Mouse (Mus musculus) gastrocnemius, postnatal 36 days (tissue): ENCODE measurements at regions not wholly inside any gene's neighbourhood (a gene's known extent, or its start where the extent isn't known, plus 50 kb on each side); places are given as distances from the start of the nearest gene placed in this dataset.

Experiments
- DNase-seq, 2 experiments: peaks; one replicate each; pipeline ENCODE4 v3.0.0; 2022
- intact Hi-C: fragments of 180-260 bp; cut with DNase I; formaldehyde crosslinking; loops from one replicate; pipeline ENCODE4 v1.15.1; 2025

- DNase-seq: no peak
Observed at GRCm38 (mm10) chr5:74121861-74122630, 53.8 kb upstream of the Usp46 start.

GRCm38 (mm10) chr5:74126015-74126896, 58.0 kb upstream of the Usp46 start:
- DNase-seq: peak; percentile 49 to 69
- intact Hi-C loops: no loop called here

More at GRCm38 (mm10) chr5:74121861-74122630, 53.8 kb upstream of the Usp46 start:
- intact Hi-C loops: no loop called here

DNA sequence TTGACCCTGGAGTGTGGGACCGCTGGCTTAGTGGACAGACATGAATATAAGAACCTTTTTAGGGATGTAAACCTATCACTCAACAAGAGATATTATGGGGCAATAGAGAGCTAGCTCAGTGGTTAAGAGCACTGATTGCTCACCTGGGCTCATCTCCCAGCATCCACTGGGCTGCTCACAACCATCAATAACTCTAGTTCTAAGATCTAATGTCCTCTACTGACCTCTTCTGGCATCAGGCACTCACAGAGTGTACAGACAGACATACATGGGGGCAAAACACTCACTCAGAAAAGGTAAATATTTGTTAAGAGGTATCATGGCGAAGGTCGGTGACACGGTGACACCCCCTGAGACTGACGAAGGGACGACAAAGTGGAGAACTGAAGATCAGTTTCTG, 59.3 kb upstream of the Usp46 start:
- no peak for DNase-seq

GRCm38 (mm10) chr5:74129636-74130035, 61.4 kb upstream of the Usp46 start:
- DNase-seq: no peak
- intact Hi-C loops: no loop called here

More for the DNA sequence above, 59.3 kb upstream of the Usp46 start:
- intact Hi-C loops: no loop called here

- no peak for DNase-seq
- intact Hi-C loops: no loop called here
Observed at GRCm38 (mm10) chr5:74132671-74133070, 62.4 kb upstream of the Rasl11b start.

DNA sequence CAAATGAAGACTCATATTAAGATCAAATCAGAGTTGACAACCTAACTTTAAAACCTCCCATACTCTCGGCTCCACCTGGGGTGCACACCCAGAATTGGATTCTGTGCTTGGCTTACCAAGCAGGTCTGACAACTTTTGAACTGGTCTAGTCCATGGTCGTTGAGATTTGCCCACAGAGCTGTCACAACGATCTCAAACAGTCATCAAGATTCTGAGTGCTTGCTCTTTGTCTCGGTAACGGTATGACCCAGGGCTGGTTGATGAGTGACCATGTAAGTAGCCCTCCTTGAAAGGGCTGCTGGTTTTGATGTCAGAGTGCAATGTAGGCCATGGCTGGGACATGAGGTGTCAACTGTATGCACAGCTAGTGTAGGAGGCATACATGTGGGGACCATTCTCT, 58.7 kb upstream of the Rasl11b start:
- intact Hi-C loops: no loop called here
- no peak for DNase-seq

DNA sequence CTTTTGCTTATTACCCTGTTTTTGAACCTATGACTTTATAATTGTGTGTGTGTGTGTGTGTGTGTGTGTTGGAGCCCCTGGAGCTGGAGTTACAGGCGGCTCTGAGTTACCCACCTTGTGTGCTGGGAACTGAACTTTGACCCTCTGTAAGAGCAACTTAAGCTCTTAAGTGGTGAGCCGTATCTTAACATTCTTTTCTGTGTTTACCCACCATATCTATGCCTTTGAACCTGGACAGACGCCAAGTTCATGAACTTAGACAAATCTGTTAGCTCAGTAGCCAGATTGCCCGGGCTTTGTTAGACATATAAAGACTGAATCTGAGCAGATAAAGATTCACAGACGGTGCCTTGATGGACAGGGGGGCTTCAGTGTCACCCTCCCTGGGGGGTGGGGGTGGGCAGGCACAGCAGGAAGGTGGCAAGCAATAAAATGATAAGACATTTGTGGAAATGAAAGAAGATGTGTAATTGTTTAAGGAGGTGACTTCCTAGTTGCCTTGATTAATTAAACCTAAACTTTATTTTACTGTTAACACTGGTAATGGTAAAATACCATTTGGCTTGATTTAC, 58.1 kb upstream of the Rasl11b start:
- no peak for DNase-seq
- intact Hi-C loops: no loop called here

DNA sequence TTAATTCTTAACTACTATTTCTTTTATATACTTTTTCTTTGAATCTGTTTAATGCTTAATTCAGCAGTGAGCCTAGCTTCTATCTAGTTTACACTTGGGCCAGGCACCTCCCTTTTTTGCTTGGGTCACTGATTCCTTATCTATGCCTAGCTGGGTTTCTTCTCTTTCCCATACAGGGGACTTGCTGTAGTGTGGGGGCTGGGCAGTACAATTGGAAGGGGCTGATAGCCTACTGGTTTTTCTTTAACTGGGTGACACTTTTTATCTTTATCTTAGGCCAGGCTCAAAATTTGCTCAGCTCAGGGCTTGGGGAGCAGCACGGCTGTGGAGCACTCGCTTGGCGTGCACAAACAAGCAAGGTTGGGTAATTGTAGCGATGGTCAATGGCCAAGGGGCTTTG, 51.1 kb upstream of the Rasl11b start:
- DNase-seq: no peak

DNA sequence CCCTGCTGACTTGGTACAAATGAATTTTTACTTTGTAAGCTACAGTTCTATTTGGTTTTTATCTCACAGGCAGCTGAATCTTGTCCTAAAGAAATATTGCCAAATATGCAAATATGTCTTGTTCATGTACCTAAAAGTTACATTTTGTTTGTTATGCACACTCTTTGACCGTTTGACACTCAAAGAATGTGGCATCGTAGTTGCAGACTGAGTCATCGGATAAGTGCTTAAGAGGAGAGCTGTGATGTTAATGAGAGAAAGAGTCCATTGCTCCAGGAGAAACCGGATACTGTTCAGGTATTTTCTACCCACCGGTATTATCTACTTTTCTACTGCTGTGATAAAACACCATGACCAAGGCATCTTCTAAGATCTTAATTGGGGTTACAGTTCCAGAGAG, 50.3 kb upstream of the Rasl11b start:
- DNase-seq: no peak
- intact Hi-C loops: no loop called here

More for the DNA sequence above, 51.1 kb upstream of the Rasl11b start:
- intact Hi-C loops: no loop called here
